Mouse (Mus musculus): ENCODE data around the gene Fam114a1. TPM values are rescaled to one million over a fixed set of nuclear protein-coding genes. Genes with fewer than 3 reads are reported as not detected.

Gene Fam114a1
- polyA plus RNA-seq, 1 experiment from 2014 or later, result 30.5 TPM

GRCm38 (mm10) chr5:65076087-65076486 lies 106.2 kb downstream of the Fam114a1 start:
- ATAC-seq, result no peak
- Histone ChIP-seq H3K4me2 (replicated peaks; ENCODE audit: low read depth) (no peak overlapping the region), H3K9me3 (ENCODE audit: control insufficient read depth) (no peaks in the 10 kb centered on the region), H3K36me3 (ENCODE audit: control insufficient read depth, insufficient read depth) (no peaks in the 10 kb centered on the region; the same call in 1 of the 2 replicates), H3K27ac (ENCODE audit: low read depth, low read length) (no peak overlapping the region), H3K4me1 (replicated peaks; ENCODE audit: control insufficient read depth, insufficient read depth, low read length) (no peaks in the 10 kb centered on the region), H3K27me3 (replicated peaks; ENCODE audit: control insufficient read depth, insufficient read depth, low read length) (no peaks in the 10 kb centered on the region), H3K9ac (ENCODE audit: low read depth, low read length) (no peak overlapping the region), H3K4me3 (ENCODE audit: low read depth, low read length) (no peak overlapping the region)
- TF ChIP-seq CTCF (IDR thresholded peaks at IDR 0.05; ENCODE audit: low read depth), result peak; percentile 42
- WGBS, result 70% methylated on average over 2 of the region's 2 CpGs

- TF ChIP-seq CTCF (IDR thresholded peaks at IDR 0.05; ENCODE audit: low read depth), result no peak
- no peak overlapping the region for H3K27ac ChIP-seq (ENCODE audit: low read depth, low read length)
- no peaks in the 10 kb centered on the region; the same call in 1 of the 2 replicates for H3K36me3 ChIP-seq (ENCODE audit: control insufficient read depth, insufficient read depth)
- H3K4me2 ChIP-seq (replicated peaks; ENCODE audit: low read depth), result no peak overlapping the region
- WGBS, result 23% methylated on average over 3 of the region's 3 CpGs
- H3K4me1 ChIP-seq (replicated peaks; ENCODE audit: control insufficient read depth, insufficient read depth, low read length), result no peaks in the 10 kb centered on the region
- H3K9ac ChIP-seq (ENCODE audit: low read depth, low read length), result no peak overlapping the region
- no peak overlapping the region for H3K4me3 ChIP-seq (ENCODE audit: low read depth, low read length)
- no peak for ATAC-seq
- H3K27me3 ChIP-seq (replicated peaks; ENCODE audit: control insufficient read depth, insufficient read depth, low read length), result no peaks in the 10 kb centered on the region
- no peaks in the 10 kb centered on the region for H3K9me3 ChIP-seq (ENCODE audit: control insufficient read depth)
Observed at GRCm38 (mm10) chr5:65076748-65077147, 106.9 kb downstream of the Fam114a1 start.

GRCm38 (mm10) chr5:65078081-65078480 lies 108.2 kb downstream of the Fam114a1 start:
- 94% methylated on average over 4 of the region's 4 CpGs for WGBS
- Histone ChIP-seq H3K9ac (ENCODE audit: low read depth, low read length) (no peak overlapping the region), H3K4me2 (replicated peaks; ENCODE audit: low read depth) (no peak overlapping the region), H3K4me1 (replicated peaks; ENCODE audit: control insufficient read depth, insufficient read depth, low read length) (no peaks in the 10 kb centered on the region), H3K4me3 (ENCODE audit: low read depth, low read length) (no peak overlapping the region), H3K27me3 (replicated peaks; ENCODE audit: control insufficient read depth, insufficient read depth, low read length) (no peaks in the 10 kb centered on the region), H3K27ac (ENCODE audit: low read depth, low read length) (no peak overlapping the region), H3K9me3 (ENCODE audit: control insufficient read depth) (no peaks in the 10 kb centered on the region), H3K36me3 (ENCODE audit: control insufficient read depth, insufficient read depth) (no peaks in the 10 kb centered on the region; the same call in 1 of the 2 replicates)
- no peak for TF ChIP-seq CTCF (IDR thresholded peaks at IDR 0.05; ENCODE audit: low read depth)
- ATAC-seq, result no peak

- Histone ChIP-seq H3K4me3 (ENCODE audit: low read depth, low read length) (peak overlapping the region; percentile 11; the same call in 1 of the 2 replicates), H3K27me3 (replicated peaks; ENCODE audit: control insufficient read depth, insufficient read depth, low read length) (no peaks in the 10 kb centered on the region), H3K36me3 (ENCODE audit: control insufficient read depth, insufficient read depth) (no peaks in the 10 kb centered on the region; the same call in 1 of the 2 replicates), H3K27ac (ENCODE audit: low read depth, low read length) (no peak overlapping the region), H3K9me3 (ENCODE audit: control insufficient read depth) (no peaks in the 10 kb centered on the region), H3K9ac (ENCODE audit: low read depth, low read length) (no peak overlapping the region), H3K4me1 (replicated peaks; ENCODE audit: control insufficient read depth, insufficient read depth, low read length) (no peaks in the 10 kb centered on the region), H3K4me2 (replicated peaks; ENCODE audit: low read depth) (peak overlapping the region; percentile 2)
- TF ChIP-seq CTCF (IDR thresholded peaks at IDR 0.05; ENCODE audit: low read depth), result no peak
- ATAC-seq, result no peak
- 43% methylated on average over 9 of the region's 9 CpGs for WGBS
Observed at GRCm38 (mm10) chr5:65079881-65080280, 110.0 kb downstream of the Fam114a1 start.

- Histone ChIP-seq H3K4me2 (replicated peaks; ENCODE audit: low read depth) (no peak overlapping the region), H3K27me3 (replicated peaks; ENCODE audit: control insufficient read depth, insufficient read depth, low read length) (no peaks in the 10 kb centered on the region), H3K36me3 (ENCODE audit: control insufficient read depth, insufficient read depth) (no peaks in the 10 kb centered on the region; the same call in 1 of the 2 replicates), H3K9ac (ENCODE audit: low read depth, low read length) (no peak overlapping the region), H3K4me1 (replicated peaks; ENCODE audit: control insufficient read depth, insufficient read depth, low read length) (no peaks in the 10 kb centered on the region), H3K9me3 (ENCODE audit: control insufficient read depth) (no peaks in the 10 kb centered on the region), H3K27ac (ENCODE audit: low read depth, low read length) (no peak overlapping the region), H3K4me3 (ENCODE audit: low read depth, low read length) (no peak overlapping the region)
- no peak for TF ChIP-seq CTCF (IDR thresholded peaks at IDR 0.05; ENCODE audit: low read depth)
- no peak for ATAC-seq
- 87% methylated on average over 4 of the region's 4 CpGs for WGBS
Observed at GRCm38 (mm10) chr5:65081836-65082235, 112.0 kb downstream of the Fam114a1 start.

- Histone ChIP-seq H3K27me3 (replicated peaks; ENCODE audit: control insufficient read depth, insufficient read depth, low read length) (no peaks in the 10 kb centered on the region), H3K4me3 (ENCODE audit: low read depth, low read length) (no peak overlapping the region), H3K9ac (ENCODE audit: low read depth, low read length) (no peak overlapping the region), H3K4me1 (replicated peaks; ENCODE audit: control insufficient read depth, insufficient read depth, low read length) (no peaks in the 10 kb centered on the region), H3K9me3 (ENCODE audit: control insufficient read depth) (no peaks in the 10 kb centered on the region), H3K27ac (ENCODE audit: low read depth, low read length) (no peak overlapping the region), H3K4me2 (replicated peaks; ENCODE audit: low read depth) (no peak overlapping the region), H3K36me3 (ENCODE audit: control insufficient read depth, insufficient read depth) (no peaks in the 10 kb centered on the region)
- ATAC-seq, result no peak
- TF ChIP-seq CTCF (IDR thresholded peaks at IDR 0.05; ENCODE audit: low read depth), result no peak
- WGBS, result 46% methylated on average over 6 of the region's 6 CpGs
Observed at GRCm38 (mm10) chr5:65086522-65086921, 116.7 kb downstream of the Fam114a1 start.

- H3K4me1 ChIP-seq (replicated peaks; ENCODE audit: control insufficient read depth, insufficient read depth, low read length), result no peaks in the 10 kb centered on the region; the same call in 1 of the 2 replicates
- H3K4me2 ChIP-seq (replicated peaks; ENCODE audit: low read depth), result no peak overlapping the region
- H3K9me3 ChIP-seq (ENCODE audit: control insufficient read depth), result no peaks in the 10 kb centered on the region
- WGBS, result 59% methylated on average over 3 of the region's 3 CpGs
- no peak overlapping the region for H3K4me3 ChIP-seq (ENCODE audit: low read depth, low read length)
- H3K9ac ChIP-seq (ENCODE audit: low read depth, low read length), result no peak overlapping the region
- no peaks in the 10 kb centered on the region for H3K27me3 ChIP-seq (replicated peaks; ENCODE audit: control insufficient read depth, insufficient read depth, low read length)
- H3K27ac ChIP-seq (ENCODE audit: low read depth, low read length), result no peak overlapping the region
- no peak for TF ChIP-seq CTCF (IDR thresholded peaks at IDR 0.05; ENCODE audit: low read depth)
- ATAC-seq, result no peak
- no peaks in the 10 kb centered on the region for H3K36me3 ChIP-seq (ENCODE audit: control insufficient read depth, insufficient read depth)
Observed at GRCm38 (mm10) chr5:65089707-65090106, 119.8 kb downstream of the Fam114a1 start.

All from intestine, postnatal 0 days (tissue).